Comparison of ENCODE assay signal across 11 mouse cellular contexts in the genomic region with DNA sequence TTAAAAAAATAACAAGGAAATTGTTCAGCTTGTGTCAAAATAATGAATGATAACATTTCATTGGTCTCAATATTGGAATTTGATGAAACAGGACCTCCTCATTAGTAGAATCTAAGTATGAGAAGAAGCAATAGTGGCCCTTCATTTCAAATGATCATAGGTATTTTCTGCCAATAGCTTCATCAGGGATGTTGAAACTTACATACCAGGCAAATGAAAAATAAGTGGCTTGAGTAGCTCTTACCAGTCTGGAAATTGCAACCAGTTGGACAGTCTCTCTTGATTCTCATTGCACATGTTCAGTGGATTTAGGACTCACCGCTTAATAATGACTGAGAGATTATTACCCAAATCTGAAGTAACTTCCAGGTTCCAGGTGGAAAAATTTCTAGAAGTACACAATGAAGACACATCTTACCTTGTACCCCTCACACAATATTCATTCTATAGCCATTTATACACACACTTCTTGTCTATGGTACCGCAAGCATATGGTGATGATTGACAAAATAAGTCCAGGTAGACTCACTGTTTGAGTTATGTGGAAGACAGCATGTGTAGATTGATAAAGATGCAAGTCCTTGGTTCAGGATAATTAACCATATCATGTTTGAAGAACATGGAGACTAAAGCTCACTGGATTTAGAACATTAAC. TPM values are rescaled to one million over a fixed set of nuclear protein-coding genes. Genes with fewer than 3 reads are reported as not detected.
DNase-seq lines count a peak whose midpoint lies in the region; ATAC-seq and TF ChIP-seq lines count a peak whose summit lies in the region.
"Not testable (repeated sequence)": the region's sequence is repeated elsewhere in the genome, so short reads cannot be mapped to it uniquely, and the experiment has no call there.
"Had no signal": no experiment of that assay in that cellular context is flagged by ENCODE, and none has a peak within 500 bp of the region (broad histone marks: within the 10 kb centered on the region; RNA-seq: fewer than 3 reads in every experiment).

No protein-coding gene starts in this region.

- not testable (repeated sequence) for H3K4me3 ChIP-seq in forebrain, embryonic 12.5 days (replicated peaks); intestine, postnatal 0 days (ENCODE audit: low read depth, low read length); limb, embryonic 15.5 days; neural tube, embryonic 12.5 days

- not testable (repeated sequence) for TF ChIP-seq CTCF in intestine, postnatal 0 days (IDR thresholded peaks at IDR 0.05; ENCODE audit: low read depth)

- H3K9ac ChIP-seq in forebrain, embryonic 12.5 days; intestine, postnatal 0 days (ENCODE audit: low read depth, low read length); limb, embryonic 15.5 days; neural tube, embryonic 12.5 days: not testable (repeated sequence)

- WGBS in forebrain, embryonic 12.5 days = 90% methylated on average over 2 of the region's 2 CpGs
- 92% methylated on average over 2 of the region's 2 CpGs for WGBS in intestine, postnatal 0 days
- 87% methylated on average over 2 of the region's 2 CpGs for WGBS in limb, embryonic 15.5 days
- 90% methylated on average over 2 of the region's 2 CpGs for WGBS in neural tube, embryonic 12.5 days

- not testable (repeated sequence) for H3K4me1 ChIP-seq in forebrain, embryonic 12.5 days; intestine, postnatal 0 days (replicated peaks; ENCODE audit: control insufficient read depth, insufficient read depth, low read length); limb, embryonic 15.5 days; neural tube, embryonic 12.5 days

- H3K4me2 ChIP-seq in forebrain, embryonic 12.5 days; intestine, postnatal 0 days (replicated peaks; ENCODE audit: low read depth); limb, embryonic 15.5 days; neural tube, embryonic 12.5 days (replicated peaks): not testable (repeated sequence)

- H3K36me3 ChIP-seq in forebrain, embryonic 12.5 days (replicated peaks); intestine, postnatal 0 days (ENCODE audit: control insufficient read depth, insufficient read depth); limb, embryonic 15.5 days; neural tube, embryonic 12.5 days: not testable (repeated sequence)

- peak; percentile 61 for ATAC-seq in forebrain, embryonic 12.5 days (ENCODE audit: low FRiP score)
- peak; percentile 44 to 48; a peak in 2 of 4 replicates for ATAC-seq in hematopoietic stem cell, adult 5-6 weeks (replicated peaks in 1 of 2; ENCODE audit: insufficient read depth in 1 of 2, low FRiP score in 2 of 2, low TSS enrichment in 1 of 2, low read depth in 1 of 2, poor library complexity in 2 of 2, severe bottlenecking in 2 of 2)
- ATAC-seq in intestine, postnatal 0 days = peak; percentile 46
- peak; percentile 56 for ATAC-seq in limb, embryonic 15.5 days (ENCODE audit: insufficient number of reproducible peaks, low FRiP score, low TSS enrichment, low read depth)
- peak; percentile 49 for ATAC-seq in megakaryocyte, adult 5-6 weeks (ENCODE audit: poor library complexity, severe bottlenecking)
- ATAC-seq in neural tube, embryonic 12.5 days (ENCODE audit: low FRiP score, low read depth) = peak; percentile 57

- not testable (repeated sequence) for H3K27ac ChIP-seq in forebrain, embryonic 12.5 days; intestine, postnatal 0 days (ENCODE audit: low read depth, low read length); limb, embryonic 15.5 days; neural tube, embryonic 12.5 days

- H3K9me3 ChIP-seq in forebrain, embryonic 12.5 days = peaks cover 53% of the 10 kb centered on the region
- H3K9me3 ChIP-seq in intestine, postnatal 0 days (ENCODE audit: control insufficient read depth) = peaks cover 51% of the 10 kb centered on the region
- peaks cover 48% of the 10 kb centered on the region for H3K9me3 ChIP-seq in limb, embryonic 15.5 days
- peaks cover 53% of the 10 kb centered on the region for H3K9me3 ChIP-seq in neural tube, embryonic 12.5 days

- DNase-seq in embryo, embryonic 10 days (ENCODE audit: low spot score) = peak; percentile 4

- not testable (repeated sequence) for H3K27me3 ChIP-seq in forebrain, embryonic 12.5 days; intestine, postnatal 0 days (replicated peaks; ENCODE audit: control insufficient read depth, insufficient read depth, low read length); limb, embryonic 15.5 days; neural tube, embryonic 12.5 days (replicated peaks)

RNA-seq across cellular contexts. Expression of a gene that starts 25.9 kb away (rescaled TPM):
- not detected in 2 replicates for polyA plus RNA-seq in forebrain, embryonic 12.5 days (2016; fragmentation: Nextera tagmentation; extraction: Ambion mirVana)
- total RNA-seq in hematopoietic stem cell, adult 5-6 weeks (2017) = not detected in 2 replicates
- polyA plus RNA-seq in intestine, postnatal 0 days (2015; fragmentation: Nextera tagmentation; extraction: Ambion mirVana) = not detected in 2 replicates
- 0.14 TPM in 1 of 2 replicates, not detected in the other for polyA plus RNA-seq in limb, embryonic 15.5 days (2015; fragmentation: Nextera tagmentation; extraction: Ambion mirVana)
- not detected in 2 replicates for total RNA-seq in megakaryocyte, adult 5-6 weeks (2015)
- not detected in 2 replicates for total RNA-seq in megakaryocyte, adult 5-6 weeks (2017)
- 0.28 TPM in 1 of 2 replicates, not detected in the other for polyA plus RNA-seq in neural tube, embryonic 12.5 days (2016; fragmentation: Nextera tagmentation; extraction: Ambion mirVana)
- total RNA-seq: gastrocnemius, postnatal 36 days; layer of hippocampus, adult 18-20 months; left cerebral cortex, adult 18-20 months had no signal

RNA-seq across cellular contexts. Expression of a gene that starts 29.7 kb away (rescaled TPM):
- 0.19 TPM in 1 of 2 replicates, not detected in the other for polyA plus RNA-seq in forebrain, embryonic 12.5 days (2016; fragmentation: Nextera tagmentation; extraction: Ambion mirVana)
- total RNA-seq in hematopoietic stem cell, adult 5-6 weeks (2017) = 0.31 and 0.45 TPM in 2 replicates
- polyA plus RNA-seq in intestine, postnatal 0 days (2015; fragmentation: Nextera tagmentation; extraction: Ambion mirVana) = 0.17 and 0.18 TPM in 2 replicates
- polyA plus RNA-seq in limb, embryonic 15.5 days (2015; fragmentation: Nextera tagmentation; extraction: Ambion mirVana) = 0.22 TPM in 1 of 2 replicates, not detected in the other
- total RNA-seq in megakaryocyte, adult 5-6 weeks (2015) = 0.07 TPM in 1 of 2 replicates, not detected in the other
- 0.33 TPM in 1 of 2 replicates, not detected in the other for total RNA-seq in megakaryocyte, adult 5-6 weeks (2017)
- 0.08 and 0.09 TPM in 2 replicates for polyA plus RNA-seq in neural tube, embryonic 12.5 days (2016; fragmentation: Nextera tagmentation; extraction: Ambion mirVana)
- total RNA-seq: gastrocnemius, postnatal 36 days; heart, postnatal 14 days had no signal
